Mouse (Mus musculus): ENCODE measurements around the gene Ptms. TPM values are rescaled to one million over a fixed set of nuclear protein-coding genes. Genes with fewer than 3 reads are reported as not detected.

Gene Ptms
- polyA plus RNA-seq, 1 experiment, result 192 TPM

DNA sequence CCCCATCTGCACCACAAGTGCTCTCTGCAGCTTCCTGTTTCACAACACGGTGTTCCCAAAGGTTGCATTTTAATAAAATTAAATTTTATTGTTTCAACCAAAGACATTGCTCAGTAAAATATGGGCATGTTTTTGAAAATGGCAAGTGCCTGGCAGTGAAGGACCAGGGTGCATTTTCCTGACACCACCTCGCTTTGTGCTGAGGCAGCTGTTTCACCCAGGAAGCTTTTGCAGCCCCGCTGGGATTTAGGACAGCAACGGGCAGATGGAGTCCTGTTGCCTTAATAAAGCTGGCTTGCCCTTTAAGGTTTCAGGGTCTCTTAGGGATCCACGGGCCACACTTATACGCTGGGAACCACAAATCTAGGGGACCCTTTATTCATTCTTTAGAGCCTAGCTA lies 28.9 kb downstream of the Ptms start:
- Histone ChIP-seq H3K4me1 (ENCODE audit: control insufficient read depth, insufficient read depth, low read length) (no peaks in the 10 kb centered on the region), H3K27ac (ENCODE audit: control insufficient read depth, insufficient read depth, low read depth, low read length, poor library complexity) (no peak overlapping the region), H3K4me3 (replicated peaks; ENCODE audit: control insufficient read depth, low read depth, low read length) (no peak overlapping the region)
- TF ChIP-seq CTCF (IDR thresholded peaks at IDR 0.05; ENCODE audit: control insufficient read depth, insufficient read depth, low read length) (no peak), POLR2A (IDR thresholded peaks at IDR 0.05; ENCODE audit: borderline replicate concordance, control insufficient read depth, low read depth, low read length) (no peak)
- WGBS, result 50% methylated on average over 6 of the region's 6 CpGs

DNA sequence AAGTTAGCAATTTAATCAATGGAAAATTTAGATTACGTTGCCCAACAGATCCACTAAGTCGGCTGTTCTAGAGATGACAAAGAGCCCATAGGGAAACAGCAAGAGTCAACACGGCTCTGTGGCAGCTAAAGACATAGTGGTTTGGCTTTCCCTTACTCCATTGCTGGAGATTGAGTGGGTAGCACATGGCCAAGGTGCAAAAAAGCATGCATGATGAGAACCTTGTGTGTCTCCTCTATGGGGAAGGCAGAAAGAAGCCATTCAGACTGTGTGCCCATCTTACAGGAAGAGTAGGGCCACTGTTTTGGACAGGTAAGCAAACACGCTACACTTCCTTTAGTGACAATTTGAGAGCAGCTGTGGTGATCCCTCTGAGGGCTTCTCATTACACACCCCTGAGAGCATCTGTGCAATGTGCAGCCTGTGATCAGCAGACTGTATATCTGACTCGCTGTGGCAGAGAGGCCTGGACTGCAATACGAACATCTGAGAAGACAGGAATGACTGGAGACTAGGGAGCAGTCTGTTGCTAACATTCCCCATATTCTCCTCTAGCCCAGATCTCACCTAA lies 31.3 kb downstream of the Ptms start:
- Histone ChIP-seq H3K4me3 (replicated peaks; ENCODE audit: control insufficient read depth, low read depth, low read length) (no peak overlapping the region), H3K4me1 (ENCODE audit: control insufficient read depth, insufficient read depth, low read length) (no peaks in the 10 kb centered on the region), H3K27ac (ENCODE audit: control insufficient read depth, insufficient read depth, low read depth, low read length, poor library complexity) (no peak overlapping the region)
- TF ChIP-seq POLR2A (IDR thresholded peaks at IDR 0.05; ENCODE audit: borderline replicate concordance, control insufficient read depth, low read depth, low read length), result no peak
- no peak for TF ChIP-seq CTCF (IDR thresholded peaks at IDR 0.05; ENCODE audit: control insufficient read depth, insufficient read depth, low read length)
- WGBS, result 76% methylated on average over 6 of the region's 6 CpGs

DNA sequence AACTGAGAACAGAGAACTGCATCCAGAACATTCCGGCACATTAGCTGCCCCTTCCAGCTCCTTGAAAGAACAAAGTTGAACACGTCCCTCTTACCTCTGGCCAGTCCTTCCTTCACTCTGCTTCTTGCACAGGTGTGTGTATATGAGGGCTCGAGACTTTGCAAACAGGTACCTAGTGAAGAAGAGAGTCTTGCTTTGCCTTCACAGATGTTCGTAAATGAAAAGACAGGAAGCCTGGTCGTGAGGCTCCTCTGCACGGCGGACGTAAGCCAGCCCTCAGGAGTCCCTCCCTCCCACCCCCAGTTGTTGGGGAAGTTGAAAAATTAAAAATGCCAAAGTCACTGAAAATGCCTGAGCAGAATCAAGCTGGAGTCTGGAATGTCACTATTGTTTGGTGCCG lies 31.9 kb downstream of the Ptms start, which contains the start of gene Cd4:
Cd4 (minus strand) TSS at position 236 of the 400 bp plus-strand sequence.
- no peak within 1 kb of the TSS for H3K27ac ChIP-seq (ENCODE audit: control insufficient read depth, insufficient read depth, low read depth, low read length, poor library complexity)
- no peak within 1 kb of the TSS for H3K4me3 ChIP-seq (replicated peaks; ENCODE audit: control insufficient read depth, low read depth, low read length)
- WGBS, result 39% methylated on average over 9 of the region's 9 CpGs
- H3K4me1 ChIP-seq (ENCODE audit: control insufficient read depth, insufficient read depth, low read length), result no peaks in the 10 kb centered on the region
- no peak for TF ChIP-seq POLR2A (IDR thresholded peaks at IDR 0.05; ENCODE audit: borderline replicate concordance, control insufficient read depth, low read depth, low read length)
- TF ChIP-seq CTCF (IDR thresholded peaks at IDR 0.05; ENCODE audit: control insufficient read depth, insufficient read depth, low read length), result no peak

DNA sequence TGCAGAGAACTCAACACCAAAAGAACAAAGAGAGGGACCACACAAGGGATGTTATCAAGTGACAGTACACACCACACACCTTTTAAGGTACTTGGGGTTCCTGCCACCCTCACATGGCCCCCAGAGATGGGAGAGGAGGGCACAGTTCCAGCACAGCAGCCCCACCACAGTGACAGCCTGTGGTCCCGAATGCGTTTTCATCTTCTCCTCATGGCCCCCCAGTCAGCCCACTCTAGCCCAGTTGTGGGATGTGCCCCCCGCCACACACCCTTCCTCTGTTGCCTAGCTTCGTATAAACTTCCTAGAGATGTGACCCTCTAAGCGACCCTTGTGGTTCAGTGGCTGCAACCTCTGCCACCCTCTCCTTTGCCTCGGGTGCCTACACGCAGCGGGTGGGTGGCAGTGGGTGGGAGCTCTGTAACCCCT lies 33.9 kb downstream of the Ptms start:
- no peak for TF ChIP-seq CTCF (IDR thresholded peaks at IDR 0.05; ENCODE audit: control insufficient read depth, insufficient read depth, low read length)
- no peak for TF ChIP-seq POLR2A (IDR thresholded peaks at IDR 0.05; ENCODE audit: borderline replicate concordance, control insufficient read depth, low read depth, low read length)

DNA sequence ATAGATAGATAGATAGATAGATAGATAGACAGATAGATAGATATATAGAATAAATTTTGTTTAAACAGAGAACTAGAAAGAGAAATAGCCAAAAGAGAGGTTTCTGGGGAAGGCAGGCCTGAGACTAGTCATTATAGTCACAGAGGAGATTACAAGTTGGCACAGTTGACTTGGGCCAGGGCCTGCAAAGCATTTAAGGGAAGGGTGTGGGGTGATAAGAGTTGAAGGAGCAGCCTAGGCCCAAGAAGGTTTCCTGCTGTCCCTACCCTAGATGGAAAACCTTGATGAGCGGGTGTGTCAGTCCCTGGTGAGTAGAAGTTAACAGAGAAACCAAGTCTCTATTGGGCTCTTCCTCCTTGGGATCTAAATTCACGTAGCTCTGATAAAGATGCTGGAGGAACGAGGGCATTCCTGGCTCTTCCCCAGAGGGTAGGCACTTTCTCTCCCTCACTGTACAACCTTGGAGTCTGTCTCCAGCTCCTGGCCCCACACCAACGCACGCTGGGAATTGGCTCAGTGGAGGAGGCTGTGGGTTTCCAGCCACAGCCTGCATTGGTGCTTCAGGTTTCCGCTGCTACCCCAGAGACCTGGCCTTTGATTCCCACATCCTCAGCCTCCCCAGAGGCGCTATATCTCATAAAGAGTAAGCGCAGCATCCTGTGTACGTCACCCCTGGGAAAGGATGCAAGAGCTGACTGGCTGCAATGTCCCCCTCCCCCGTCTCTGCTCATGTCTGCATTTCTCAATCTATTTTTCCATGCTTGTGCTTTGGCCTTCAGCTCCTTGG lies 35.0 kb downstream of the Ptms start:
- Histone ChIP-seq H3K4me1 (ENCODE audit: control insufficient read depth, insufficient read depth, low read length) (no peaks in the 10 kb centered on the region), H3K27ac (ENCODE audit: control insufficient read depth, insufficient read depth, low read depth, low read length, poor library complexity) (no peak overlapping the region), H3K4me3 (replicated peaks; ENCODE audit: control insufficient read depth, low read depth, low read length) (no peak overlapping the region)
- 56% methylated on average over 10 of the region's 10 CpGs for WGBS
- TF ChIP-seq POLR2A (IDR thresholded peaks at IDR 0.05; ENCODE audit: borderline replicate concordance, control insufficient read depth, low read depth, low read length) (no peak), CTCF (IDR thresholded peaks at IDR 0.05; ENCODE audit: control insufficient read depth, insufficient read depth, low read length) (no peak)

More for the DNA sequence above, 33.9 kb downstream of the Ptms start:
- Histone ChIP-seq H3K4me1 (ENCODE audit: control insufficient read depth, insufficient read depth, low read length) (no peaks in the 10 kb centered on the region), H3K4me3 (replicated peaks; ENCODE audit: control insufficient read depth, low read depth, low read length) (no peak overlapping the region), H3K27ac (ENCODE audit: control insufficient read depth, insufficient read depth, low read depth, low read length, poor library complexity) (no peak overlapping the region)
- WGBS, result 62% methylated on average over 8 of the region's 8 CpGs

DNA sequence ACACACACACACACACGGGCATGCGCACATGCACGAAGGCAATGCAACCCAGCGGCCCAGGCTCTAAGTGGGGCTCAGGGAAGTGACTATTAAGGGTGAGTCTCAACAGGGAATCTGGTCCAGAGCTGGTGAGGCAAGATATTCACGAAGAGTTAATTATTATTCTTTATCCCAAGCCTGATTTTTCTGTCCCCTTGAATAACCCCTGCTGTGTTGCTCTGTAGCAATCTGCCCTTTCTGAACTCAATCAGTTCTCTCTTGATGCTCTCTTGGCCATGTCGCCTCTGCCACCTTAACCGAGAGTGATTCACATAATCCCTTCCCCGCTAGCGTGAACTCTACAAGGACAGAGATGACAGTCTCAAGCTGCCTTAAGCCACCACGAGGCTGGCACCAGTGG lies 36.6 kb downstream of the Ptms start:
- 82% methylated on average over 10 of the region's 10 CpGs for WGBS
- H3K4me3 ChIP-seq (replicated peaks; ENCODE audit: control insufficient read depth, low read depth, low read length), result no peak overlapping the region

DNA sequence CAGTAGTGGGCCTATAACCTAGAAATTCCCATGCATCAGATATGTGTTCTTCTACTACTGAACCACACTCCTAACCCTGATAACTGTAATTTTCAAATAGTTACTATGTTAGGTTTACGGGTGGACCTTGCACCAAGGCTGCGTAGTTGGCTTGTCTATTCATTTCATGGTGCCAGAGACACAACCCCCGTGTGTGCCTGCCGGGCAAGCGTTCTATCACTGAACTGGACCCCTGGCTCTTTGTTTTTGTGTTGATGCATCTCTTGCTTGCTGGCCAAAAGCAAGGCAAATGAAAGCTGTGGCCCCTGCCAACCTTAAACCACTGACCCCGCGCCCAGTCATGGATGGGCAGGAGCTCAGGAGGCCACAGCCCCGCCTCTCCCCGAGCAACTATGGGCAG lies 38.1 kb downstream of the Ptms start:
- TF ChIP-seq POLR2A (IDR thresholded peaks at IDR 0.05; ENCODE audit: borderline replicate concordance, control insufficient read depth, low read depth, low read length) (no peak), CTCF (IDR thresholded peaks at IDR 0.05; ENCODE audit: control insufficient read depth, insufficient read depth, low read length) (no peak)
- peak overlapping the region; percentile 22; the same call in 1 of the 2 replicates for H3K27ac ChIP-seq (ENCODE audit: control insufficient read depth, insufficient read depth, low read depth, low read length, poor library complexity)
- WGBS, result 85% methylated on average over 9 of the region's 9 CpGs
- H3K4me1 ChIP-seq (ENCODE audit: control insufficient read depth, insufficient read depth, low read length), result no peaks in the 10 kb centered on the region
- H3K4me3 ChIP-seq (replicated peaks; ENCODE audit: control insufficient read depth, low read depth, low read length), result no peak overlapping the region

More for the DNA sequence above, 36.6 kb downstream of the Ptms start:
- Histone ChIP-seq H3K27ac (ENCODE audit: control insufficient read depth, insufficient read depth, low read depth, low read length, poor library complexity) (no peak overlapping the region), H3K4me1 (ENCODE audit: control insufficient read depth, insufficient read depth, low read length) (no peaks in the 10 kb centered on the region)
- no peak for TF ChIP-seq CTCF (IDR thresholded peaks at IDR 0.05; ENCODE audit: control insufficient read depth, insufficient read depth, low read length)
- no peak for TF ChIP-seq POLR2A (IDR thresholded peaks at IDR 0.05; ENCODE audit: borderline replicate concordance, control insufficient read depth, low read depth, low read length)

DNA sequence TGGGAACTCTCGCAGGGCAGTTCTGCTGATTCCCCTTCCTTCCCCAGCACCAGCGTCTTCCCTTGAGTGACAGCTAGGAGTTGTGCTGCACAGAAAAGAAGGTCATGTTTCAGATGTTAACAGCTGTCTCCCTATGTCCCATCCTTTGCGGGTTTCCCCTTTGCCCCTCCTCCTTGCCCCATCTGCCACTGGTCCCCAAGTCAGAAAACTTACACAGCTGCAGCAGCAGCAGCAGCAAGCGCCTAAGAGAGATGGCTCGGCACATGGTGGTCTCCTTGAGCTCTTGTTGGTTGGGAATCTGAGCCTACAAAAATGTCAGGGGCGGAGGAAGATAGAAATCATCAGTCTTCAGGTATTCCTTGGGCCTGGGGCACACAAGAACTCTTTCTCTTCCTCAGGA lies 40.5 kb downstream of the Ptms start:
- H3K27ac ChIP-seq (ENCODE audit: control insufficient read depth, insufficient read depth, low read depth, low read length, poor library complexity), result no peak overlapping the region

More for the DNA sequence above, 40.5 kb downstream of the Ptms start:
- Histone ChIP-seq H3K4me3 (replicated peaks; ENCODE audit: control insufficient read depth, low read depth, low read length) (no peak overlapping the region), H3K4me1 (ENCODE audit: control insufficient read depth, insufficient read depth, low read length) (no peaks in the 10 kb centered on the region)
- WGBS, result 66% methylated on average over 6 of the region's 6 CpGs
- TF ChIP-seq CTCF (IDR thresholded peaks at IDR 0.05; ENCODE audit: control insufficient read depth, insufficient read depth, low read length) (no peak), POLR2A (IDR thresholded peaks at IDR 0.05; ENCODE audit: borderline replicate concordance, control insufficient read depth, low read depth, low read length) (no peak)
